Mouse (Mus musculus): ENCODE measurements around the gene Ifit1bl2.

GRCm38 (mm10) chr19:34596811-34597210 is 43.7 kb downstream of the Ifit1bl2 start:
- no peak for TF ChIP-seq CTCF (IDR thresholded peaks at IDR 0.05; ENCODE audit: low read depth, low read length)
- no peak for TF ChIP-seq GATA1 (IDR thresholded peaks at IDR 0.05; ENCODE audit: borderline replicate concordance, low read length)
- no peak for TF ChIP-seq POLR2AphosphoS5 (IDR thresholded peaks at IDR 0.05; ENCODE audit: insufficient replicate concordance, low read depth, low read length)
- no peak for TF ChIP-seq GATA2 (IDR thresholded peaks at IDR 0.05; ENCODE audit: borderline replicate concordance, low read depth, low read length)
- TF ChIP-seq TAL1 (conservative IDR thresholded peaks at IDR 0.05; ENCODE audit: low read depth, low read length): no peak
